Mouse (Mus musculus) cerebral cortex, adult 2 months (tissue): ENCODE data around the gene Onecut3.

Experiments
- WGBS: fragments of 180-500 bp; shearing (Covaris S2); methylation state at CpG from one replicate; pipeline ENCODE4 v1.1.7; 2018; 5-methylcytosine and 5-hydroxymethylcytosine counted together

The Onecut3 gene

GRCm38 (mm10) chr10:80494732-80495131, at the start of gene Onecut3:
TSS of gene Onecut3 (plus strand) at chr10:80494835.
- WGBS: 1% methylated on average over 39 of the region's 42 CpGs

GRCm38 (mm10) chr10:80445052-80445451, 49.6 kb upstream of the Onecut3 start:
- WGBS: 67% methylated on average over 1 of the region's 1 CpGs

GRCm38 (mm10) chr10:80445898-80446601, 48.6 kb upstream of the Onecut3 start:
- 8% methylated on average over 26 of the region's 26 CpGs for WGBS

GRCm38 (mm10) chr10:80450599-80450998, 44.0 kb upstream of the Onecut3 start:
- 21% methylated on average over 6 of the region's 6 CpGs for WGBS

GRCm38 (mm10) chr10:80453601-80454000, 41.0 kb upstream of the Onecut3 start:
- 92% methylated on average over 10 of the region's 10 CpGs for WGBS

GRCm38 (mm10) chr10:80454781-80455180, 39.9 kb upstream of the Onecut3 start:
- 84% methylated on average over 5 of the region's 5 CpGs for WGBS

- WGBS: 85% methylated on average over 5 of the region's 5 CpGs
Observed at GRCm38 (mm10) chr10:80455697-80456096, 38.9 kb upstream of the Onecut3 start.

GRCm38 (mm10) chr10:80459236-80459635, 35.4 kb upstream of the Onecut3 start:
- WGBS: 82% methylated on average over 10 of the region's 10 CpGs

GRCm38 (mm10) chr10:80459671-80460070, 35.0 kb upstream of the Onecut3 start:
- 92% methylated on average over 11 of the region's 11 CpGs for WGBS

GRCm38 (mm10) chr10:80460324-80460723, 34.3 kb upstream of the Onecut3 start:
- 74% methylated on average over 4 of the region's 4 CpGs for WGBS

- WGBS: 74% methylated on average over 7 of the region's 7 CpGs
Observed at GRCm38 (mm10) chr10:80461346-80461745, 33.3 kb upstream of the Onecut3 start.

GRCm38 (mm10) chr10:80464381-80465035, 30.1 kb upstream of the Onecut3 start:
- 28% methylated on average over 19 of the region's 19 CpGs for WGBS

GRCm38 (mm10) chr10:80465066-80465465, 29.6 kb upstream of the Onecut3 start:
- 83% methylated on average over 5 of the region's 5 CpGs for WGBS

GRCm38 (mm10) chr10:80475290-80475959, 19.2 kb upstream of the Onecut3 start:
- 2% methylated on average over 58 of the region's 58 CpGs for WGBS

- WGBS: 82% methylated on average over 5 of the region's 5 CpGs
Observed at GRCm38 (mm10) chr10:80478531-80478930, 16.1 kb upstream of the Onecut3 start.

GRCm38 (mm10) chr10:80481002-80481401, 13.6 kb upstream of the Onecut3 start:
- WGBS: 41% methylated on average over 5 of the region's 5 CpGs

GRCm38 (mm10) chr10:80486862-80487379, 7.7 kb upstream of the Onecut3 start:
- 81% methylated on average over 7 of the region's 7 CpGs for WGBS

- 3% methylated on average over 22 of the region's 22 CpGs for WGBS
Observed at GRCm38 (mm10) chr10:80490051-80490450, 4.6 kb upstream of the Onecut3 start.

- 3% methylated on average over 35 of the region's 35 CpGs for WGBS
Observed at GRCm38 (mm10) chr10:80495901-80496300, 1.3 kb downstream of the Onecut3 start.

- WGBS: 2% methylated on average over 20 of the region's 20 CpGs
Observed at GRCm38 (mm10) chr10:80496421-80496820, 1.8 kb downstream of the Onecut3 start.

GRCm38 (mm10) chr10:80502291-80502690, 7.7 kb downstream of the Onecut3 start:
- WGBS: 4% methylated on average over 7 of the region's 7 CpGs

GRCm38 (mm10) chr10:80502819-80503314, 8.2 kb downstream of the Onecut3 start:
- 10% methylated on average over 22 of the region's 22 CpGs for WGBS
